Mouse (Mus musculus) central nervous system, embryonic 18 days (tissue): ENCODE measurements around the gene Dmwd. TPM values are rescaled to one million over a fixed set of nuclear protein-coding genes. Genes with fewer than 3 reads are reported as not detected.

Experiments
- polyA plus RNA-seq: library from polyadenylated mRNA; depleted of rRNA; stranded (reverse); fragments of >200 nt; gene quantifications from 2 replicates; pipeline ENCODE4 v1.2.3, GENCODE M21; 2012; rRNA removed

Gene Dmwd
- polyA plus RNA-seq: 168 and 184 TPM in 2 replicates

DNA sequence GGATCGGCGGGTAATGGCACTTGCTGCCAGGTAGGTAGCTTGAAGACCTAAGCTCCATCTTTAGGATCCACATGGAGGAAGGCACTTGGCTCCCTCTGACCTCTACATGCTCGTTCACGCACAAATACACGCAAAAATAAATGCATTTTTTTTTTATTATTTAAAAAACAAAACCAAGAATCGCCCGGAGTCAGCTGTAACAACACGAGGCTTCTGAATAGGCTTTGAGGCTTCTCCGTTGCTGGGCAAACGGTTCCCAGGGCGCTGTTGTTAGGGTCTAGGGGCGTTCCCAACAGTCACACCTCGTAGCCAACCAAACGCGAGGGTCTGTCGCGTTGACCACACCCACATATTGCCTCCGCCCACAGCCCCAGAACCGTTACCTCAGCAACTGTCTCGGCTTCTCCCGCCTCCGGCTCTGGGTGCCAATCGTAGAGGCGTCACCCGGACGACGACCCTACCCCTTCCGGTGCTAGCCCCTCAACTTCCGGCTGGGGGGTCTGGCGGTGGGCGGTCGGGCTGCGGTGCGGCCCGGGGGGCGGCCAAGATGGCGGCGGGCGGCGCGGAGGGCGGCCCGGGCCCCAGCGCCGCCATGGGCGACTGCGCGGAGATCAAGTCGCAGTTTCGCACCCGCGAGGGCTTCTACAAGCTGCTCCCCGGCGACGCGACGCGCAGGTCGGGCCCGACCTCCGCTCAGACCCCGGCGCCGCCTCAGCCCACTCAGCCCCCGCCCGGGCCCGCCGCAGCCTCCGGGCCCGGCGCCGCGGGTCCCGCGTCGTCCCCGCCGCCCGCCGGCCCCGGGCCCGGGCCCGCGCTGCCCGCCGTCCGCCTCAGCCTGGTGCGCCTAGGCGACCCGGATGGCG lies at the start of gene Dmwd:
TSS of gene Dmwd (plus strand) at position 505 of the 863 bp plus-strand sequence.

DNA sequence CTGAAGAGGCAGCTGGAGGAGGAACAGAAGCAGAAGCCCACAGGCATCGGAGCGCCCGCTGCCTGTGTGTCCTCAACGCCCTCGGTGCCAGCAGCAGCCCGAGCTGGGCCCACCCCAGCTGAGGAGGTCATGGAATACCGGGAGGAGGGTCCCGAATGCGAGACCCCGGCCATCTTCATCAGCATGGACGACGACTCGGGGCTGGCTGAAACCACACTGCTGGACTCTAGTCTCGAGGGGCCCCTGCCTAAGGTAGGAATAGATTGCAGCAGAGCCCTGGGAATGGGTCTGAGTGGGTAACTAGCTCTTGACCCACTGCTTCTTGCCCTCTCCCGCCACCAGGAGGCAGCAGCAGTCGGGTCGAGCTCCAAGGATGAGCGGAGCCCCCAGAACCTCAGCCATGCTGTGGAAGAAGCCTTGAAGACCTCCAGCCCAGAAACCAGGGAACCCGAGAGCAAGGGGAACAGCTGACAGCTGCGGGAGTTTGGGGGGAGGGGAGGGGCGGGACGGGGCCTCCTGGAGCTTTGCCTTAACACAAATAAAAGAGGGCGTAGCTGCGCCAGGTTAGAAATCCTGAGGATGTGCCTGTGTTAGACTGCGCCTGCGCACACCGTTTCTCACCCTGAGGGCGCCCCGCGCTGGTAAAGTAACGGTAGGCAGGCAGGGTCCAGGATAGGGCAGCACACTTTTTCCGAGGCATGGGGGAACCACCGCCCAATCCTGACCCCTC lies 21.8 kb upstream of the Dmwd start, which contains the start of gene Rsph6a:
TSS of gene Rsph6a (plus strand) at position 644 of the 730 bp plus-strand sequence.

GRCm38 (mm10) chr7:19083701-19084100 lies 7.7 kb downstream of the Dmwd start, which contains the start of gene Dmpk:
Dmpk (plus strand) TSS chr7:19083849.

GRCm38 (mm10) chr7:19094471-19094825 lies 18.4 kb downstream of the Dmwd start, which contains the start of gene Six5:
Six5 (plus strand) TSS chr7:19094594.

DNA sequence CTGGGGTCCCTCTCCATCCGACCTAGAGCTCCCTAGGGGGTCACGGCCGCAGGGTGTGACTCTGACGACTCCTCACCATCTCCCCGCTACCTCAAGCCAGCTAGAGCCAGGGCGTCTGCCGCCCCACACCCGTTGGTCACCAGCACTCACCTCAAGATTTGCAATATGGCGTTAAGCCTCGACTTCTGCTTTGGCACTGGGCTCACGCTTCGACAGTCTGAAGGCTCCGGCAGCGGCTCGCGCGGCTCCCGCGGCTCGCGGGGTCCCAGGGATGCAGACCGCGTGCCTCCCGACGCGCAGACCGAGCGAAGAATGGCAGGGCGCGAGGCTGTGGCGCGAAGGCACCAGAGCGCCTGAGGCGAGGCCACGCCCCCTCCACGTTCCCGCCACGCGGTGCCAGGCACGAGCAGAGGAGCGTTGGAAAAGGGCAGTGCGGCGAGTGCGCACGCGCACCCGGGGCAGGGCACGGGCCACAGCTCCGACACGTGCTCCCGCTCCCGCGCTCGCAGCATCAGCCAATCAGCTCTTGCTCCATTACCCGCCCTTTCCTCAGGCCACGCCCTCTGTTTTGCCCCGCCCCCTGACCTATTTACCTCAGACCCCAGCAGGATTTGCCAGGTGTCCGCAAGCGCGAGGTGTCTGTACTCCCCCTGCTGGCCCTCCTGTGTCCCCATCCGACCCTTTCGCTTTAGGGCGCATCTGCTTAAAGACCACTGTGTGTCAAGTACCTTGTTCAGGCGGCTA lies 42.2 kb downstream of the Dmwd start, which contains the start of gene Gm4969:
TSS of gene Gm4969 (minus strand) at position 341 of the 744 bp plus-strand sequence.

DNA sequence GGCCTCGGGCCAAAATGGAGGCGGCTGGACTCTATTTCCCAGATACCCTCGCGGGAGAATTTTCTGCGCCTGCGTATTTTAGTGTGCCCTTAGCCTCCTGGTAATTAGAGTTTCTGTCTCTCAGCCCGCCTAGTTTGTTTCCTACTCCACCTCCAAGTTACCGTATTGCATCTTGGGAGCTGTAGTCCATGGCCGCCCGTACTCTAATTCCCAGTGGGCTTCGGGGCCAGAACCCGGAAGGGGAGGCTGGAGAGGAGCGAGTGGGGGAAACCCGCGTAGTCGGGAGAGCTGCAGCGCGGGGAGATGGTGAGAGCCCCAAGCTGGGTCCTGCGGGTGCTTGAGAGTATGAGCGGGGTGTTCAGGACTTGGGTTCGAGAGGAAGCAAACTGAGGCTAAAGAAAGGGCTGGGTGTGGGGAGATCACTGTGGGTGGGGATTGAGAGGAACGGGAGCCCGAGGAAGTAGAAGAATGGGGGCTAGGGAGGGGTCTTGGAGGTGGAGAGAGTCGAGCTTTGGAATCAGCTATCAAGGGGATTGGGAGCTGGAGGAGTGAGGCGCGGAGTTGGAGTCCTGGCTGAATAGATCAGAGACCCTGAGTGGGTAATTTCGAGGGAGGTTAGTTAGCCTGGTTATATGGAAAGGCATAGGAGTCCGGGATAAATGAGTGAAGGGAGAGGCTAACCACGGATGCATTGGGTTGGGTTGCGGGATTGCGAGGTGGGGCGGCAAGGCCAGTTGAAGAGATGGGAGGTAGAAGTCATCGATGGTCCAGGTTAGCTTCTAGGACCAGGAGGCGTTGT lies 43.8 kb downstream of the Dmwd start, which contains the start of gene Fbxo46:
TSS of gene Fbxo46 (plus strand) at position 229 of the 799 bp plus-strand sequence.

Other genes with a start within 250 kb of the Dmwd start
- 1.3 and 1.4 TPM in 2 replicates for gene Mill2, start 236.3 kb upstream of the Dmwd start, polyA plus RNA-seq
- gene Pglyrp1, start 204.9 kb upstream of the Dmwd start, polyA plus RNA-seq: 26.6 and 31.5 TPM in 2 replicates
- gene Ccdc61, start 165.8 kb upstream of the Dmwd start, polyA plus RNA-seq: 27.0 and 28.3 TPM in 2 replicates
- gene Nova2, start 150.3 kb upstream of the Dmwd start, polyA plus RNA-seq: 20.2 and 29.7 TPM in 2 replicates
- 2.3 TPM in 2 replicates for gene Nanos2, start 88.8 kb upstream of the Dmwd start, polyA plus RNA-seq
- gene Mypop, start 85.0 kb upstream of the Dmwd start, polyA plus RNA-seq: 14.5 and 16.5 TPM in 2 replicates
- 38.3 and 39.8 TPM in 2 replicates for gene Irf2bp1, start 72.2 kb upstream of the Dmwd start, polyA plus RNA-seq
- not detected in 2 replicates for gene Foxa3, start 52.7 kb upstream of the Dmwd start, polyA plus RNA-seq
- gene Sympk, start 51.9 kb upstream of the Dmwd start, polyA plus RNA-seq: 66.8 and 73.9 TPM in 2 replicates
- gene Rsph6a, start 21.5 kb upstream of the Dmwd start, polyA plus RNA-seq: 0.23 and 0.32 TPM in 2 replicates
- 48.3 and 55.8 TPM in 2 replicates for gene Dmpk, start 7.6 kb downstream of the Dmwd start, polyA plus RNA-seq
- gene Six5, start 18.4 kb downstream of the Dmwd start, polyA plus RNA-seq: 6.8 and 9.3 TPM in 2 replicates
- 14.5 and 14.6 TPM in 2 replicates for gene Gm4969, start 42.1 kb downstream of the Dmwd start, polyA plus RNA-seq
- gene Fbxo46, start 43.6 kb downstream of the Dmwd start, polyA plus RNA-seq: 11.2 and 12.5 TPM in 2 replicates
- 16.8 and 18.3 TPM in 2 replicates for gene Qpctl, start 73.1 kb downstream of the Dmwd start, polyA plus RNA-seq
- 151 and 178 TPM in 2 replicates for gene Snrpd2, start 73.5 kb downstream of the Dmwd start, polyA plus RNA-seq
- 41.3 and 55.6 TPM in 2 replicates for gene Gipr, start 89.9 kb downstream of the Dmwd start, polyA plus RNA-seq
- gene Eml2, start 100.2 kb downstream of the Dmwd start, polyA plus RNA-seq: 65.5 and 68.9 TPM in 2 replicates
- gene Gpr4, start 136.3 kb downstream of the Dmwd start, polyA plus RNA-seq: 6.0 and 6.8 TPM in 2 replicates
- gene Opa3, start 152.1 kb downstream of the Dmwd start, polyA plus RNA-seq: 25.6 and 26.6 TPM in 2 replicates
- gene Vasp, start 195.6 kb downstream of the Dmwd start, polyA plus RNA-seq: 65.0 and 68.3 TPM in 2 replicates
- gene Ppm1n, start 203.8 kb downstream of the Dmwd start, polyA plus RNA-seq: 1.6 and 2.0 TPM in 2 replicates
- gene Rtn2, start 206.4 kb downstream of the Dmwd start, polyA plus RNA-seq: 155 and 161 TPM in 2 replicates
- 0.25 and 0.71 TPM in 2 replicates for gene Fosb, start 233.8 kb downstream of the Dmwd start, polyA plus RNA-seq